Mouse (Mus musculus) cerebellum, adult 2 months (tissue): ENCODE results near the gene Asb5.

Experiments
- CTCF ChIP-seq: fragments of 200-500 bp; IDR thresholded peaks from 2 replicates; pipeline ENCODE4 v1.5.1; 2011; ENCODE audit warnings: low read depth, mild to moderate bottlenecking, control low read depth, low read length, moderate library complexity, borderline replicate concordance; ENCODE audit not compliant: insufficient read depth
- POLR2A ChIP-seq: fragments of 200-500 bp; IDR thresholded peaks from 2 replicates; pipeline ENCODE4 v1.6.1; 2011; ENCODE audit warnings: low read length, control low read depth, borderline replicate concordance; ENCODE audit not compliant: insufficient read depth

- TF ChIP-seq CTCF (peak; percentile 69), POLR2A (no peak)
Measured at GRCm38 (mm10) chr8:54493110-54493509, 36.3 kb upstream of the Asb5 start.
